Mouse (Mus musculus): ENCODE measurements around the gene Phtf2. TPM values are rescaled to one million over a fixed set of nuclear protein-coding genes. Genes with fewer than 3 reads are reported as not detected.
"Not testable (repeated sequence)": the region's sequence is repeated elsewhere in the genome, so short reads cannot be mapped to it uniquely, and the experiment has no call there.

Gene Phtf2
- polyA plus RNA-seq, 1 experiment from 2014 or later, result 14.2 TPM

GRCm38 (mm10) chr5:20715980-20716379 is 165.9 kb downstream of the Phtf2 start:
- WGBS, result 93% methylated on average over 6 of the region's 6 CpGs
- not testable (repeated sequence) for H3K9ac ChIP-seq; H3K27me3 ChIP-seq; H3K4me1 ChIP-seq; H3K4me2 ChIP-seq; ATAC-seq (ENCODE audit: insufficient number of reproducible peaks, low FRiP score, low TSS enrichment, low read depth); H3K27ac ChIP-seq; H3K4me3 ChIP-seq; H3K36me3 ChIP-seq; H3K9me3 ChIP-seq

- H3K4me2 ChIP-seq; H3K27me3 ChIP-seq; H3K9ac ChIP-seq; ATAC-seq (ENCODE audit: insufficient number of reproducible peaks, low FRiP score, low TSS enrichment, low read depth); H3K4me3 ChIP-seq; H3K36me3 ChIP-seq; H3K4me1 ChIP-seq; H3K9me3 ChIP-seq; H3K27ac ChIP-seq: not testable (repeated sequence)
- 80% methylated on average over 1 of the region's 1 CpGs for WGBS
These were observed 167.3 kb downstream of the Phtf2 start for GRCm38 (mm10) chr5:20714619-20715018.

- not testable (repeated sequence) for H3K9me3 ChIP-seq; H3K4me1 ChIP-seq; H3K4me3 ChIP-seq; H3K36me3 ChIP-seq; H3K27me3 ChIP-seq; H3K9ac ChIP-seq; H3K27ac ChIP-seq; ATAC-seq (ENCODE audit: insufficient number of reproducible peaks, low FRiP score, low TSS enrichment, low read depth); H3K4me2 ChIP-seq
- WGBS, result 82% methylated on average over 6 of the region's 6 CpGs
These were observed 171.1 kb downstream of the Phtf2 start for GRCm38 (mm10) chr5:20710845-20711244.

Other genes with a start within 250 kb of the Phtf2 start
- gene Tmem60, start 67 bp upstream of the Phtf2 start, polyA plus RNA-seq (2015; fragmentation: Nextera tagmentation; extraction: Ambion mirVana), result 43.3 and 46.2 TPM in 2 replicates
- gene Rsbn1l, start 74.3 kb upstream of the Phtf2 start, polyA plus RNA-seq (2015; fragmentation: Nextera tagmentation; extraction: Ambion mirVana), result 2.8 and 5.0 TPM in 2 replicates
- gene Ptpn12, start 173.8 kb upstream of the Phtf2 start, polyA plus RNA-seq (2015; fragmentation: Nextera tagmentation; extraction: Ambion mirVana), result 20.0 and 21.8 TPM in 2 replicates